Mouse (Mus musculus) 3134 (cell line): ENCODE results near the gene Slc30a3.
"Not testable (repeated sequence)": the region's sequence is repeated elsewhere in the genome, so short reads cannot be mapped to it uniquely, and the experiment has no call there.

Experiments
- DNase-seq: peaks from one replicate; pipeline ENCODE4 v3.0.0-alpha.2; 2011; ENCODE audit warnings: low spot score; ENCODE audit not compliant: insufficient read length; ENCODE audit errors: extremely low read depth

Slc30a3 gene

DNA sequence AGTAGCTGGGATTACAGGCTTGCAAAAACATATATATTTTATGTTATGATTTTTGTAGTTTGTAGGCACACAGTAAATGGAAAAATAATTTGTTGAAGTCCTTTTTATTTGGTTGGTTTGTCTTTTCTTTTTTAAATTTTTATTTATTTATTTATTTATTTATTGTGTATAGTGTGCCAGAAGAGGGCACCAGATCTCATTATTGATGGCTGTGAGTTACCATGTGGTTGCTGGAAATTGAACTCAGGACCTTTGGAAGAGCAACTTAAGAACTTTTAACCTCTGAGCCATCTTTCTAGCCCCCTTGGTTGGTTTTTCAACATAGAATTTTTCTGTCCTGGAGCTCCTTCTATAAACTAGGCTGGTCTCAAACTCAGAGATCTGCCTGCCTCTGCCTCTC lies 57.6 kb downstream of the Slc30a3 start:
- no peak for DNase-seq

DNA sequence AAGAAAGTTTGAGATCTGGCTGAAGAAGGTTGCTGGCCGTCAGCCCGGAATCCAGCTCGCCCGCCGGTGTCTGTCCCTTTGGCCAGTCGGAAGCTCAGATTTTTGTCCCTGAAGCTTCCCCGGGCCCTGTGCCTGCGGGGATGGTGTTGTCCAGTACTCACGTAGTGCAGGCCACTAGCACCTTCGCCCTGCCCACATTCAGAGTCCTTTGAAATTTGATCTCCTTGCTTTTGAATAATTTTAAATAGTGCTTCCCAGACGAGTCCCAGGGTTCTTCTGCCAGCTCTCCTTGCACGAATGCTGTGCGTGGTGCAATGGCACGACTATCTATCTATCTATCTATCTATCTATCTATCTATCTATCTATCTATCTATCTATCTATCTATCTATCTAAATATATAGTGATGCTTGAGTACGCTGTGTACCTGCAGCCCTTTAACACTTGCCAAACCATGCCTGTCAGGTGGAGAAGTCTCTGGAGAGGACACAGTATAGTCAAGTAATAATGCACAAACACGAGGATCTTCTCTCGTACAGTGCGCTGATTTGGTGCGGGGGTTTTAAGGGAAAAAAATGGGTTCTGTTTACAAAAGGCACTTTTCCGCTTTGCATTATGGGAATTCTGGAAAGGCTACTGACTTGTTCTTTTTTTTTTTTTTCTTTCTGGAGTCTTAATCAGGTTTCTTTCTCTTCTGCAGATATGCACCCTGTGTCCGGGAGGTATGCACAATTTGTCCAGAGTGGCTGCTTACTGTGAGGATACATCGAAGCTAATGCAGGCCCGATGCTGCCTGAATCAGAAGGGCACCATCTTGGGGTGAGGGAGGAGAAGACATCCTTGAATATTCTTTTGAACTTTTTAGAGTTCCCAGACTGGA lies 59.0 kb downstream of the Slc30a3 start, which contains the start of gene Slc5a6:
Gene Slc5a6, minus strand, starts transcription at position 162 of the 879 bp plus-strand sequence.
- DNase-seq, result peak; percentile 48

GRCm38 (mm10) chr5:31047848-31048762 lies 59.9 kb downstream of the Slc30a3 start, which contains the start of gene Atraid:
Atraid (plus strand) TSS chr5:31048312.
- DNase-seq, result peak; percentile 99

DNA sequence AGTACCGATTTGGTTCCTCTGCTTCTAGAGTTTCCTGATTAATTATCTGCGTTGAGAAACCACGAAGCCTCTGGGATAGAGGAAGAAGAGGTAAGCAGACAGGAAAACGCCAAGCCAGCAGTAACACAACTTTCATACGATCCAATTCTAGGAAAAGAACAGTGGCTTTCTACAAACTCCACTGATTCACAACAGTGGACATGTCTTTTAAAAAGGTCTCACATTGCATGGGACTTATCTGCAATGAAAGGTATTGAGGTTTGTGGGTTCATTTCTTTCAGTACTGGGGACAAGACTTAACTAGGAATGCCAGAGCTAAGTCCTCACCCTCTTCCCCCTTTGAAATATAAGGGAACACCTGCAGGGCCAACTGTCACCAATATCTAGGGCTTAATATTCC lies 61.0 kb downstream of the Slc30a3 start:
- no peak for DNase-seq

GRCm38 (mm10) chr5:31046416-31046815 lies 61.6 kb downstream of the Slc30a3 start:
- no peak for DNase-seq

DNA sequence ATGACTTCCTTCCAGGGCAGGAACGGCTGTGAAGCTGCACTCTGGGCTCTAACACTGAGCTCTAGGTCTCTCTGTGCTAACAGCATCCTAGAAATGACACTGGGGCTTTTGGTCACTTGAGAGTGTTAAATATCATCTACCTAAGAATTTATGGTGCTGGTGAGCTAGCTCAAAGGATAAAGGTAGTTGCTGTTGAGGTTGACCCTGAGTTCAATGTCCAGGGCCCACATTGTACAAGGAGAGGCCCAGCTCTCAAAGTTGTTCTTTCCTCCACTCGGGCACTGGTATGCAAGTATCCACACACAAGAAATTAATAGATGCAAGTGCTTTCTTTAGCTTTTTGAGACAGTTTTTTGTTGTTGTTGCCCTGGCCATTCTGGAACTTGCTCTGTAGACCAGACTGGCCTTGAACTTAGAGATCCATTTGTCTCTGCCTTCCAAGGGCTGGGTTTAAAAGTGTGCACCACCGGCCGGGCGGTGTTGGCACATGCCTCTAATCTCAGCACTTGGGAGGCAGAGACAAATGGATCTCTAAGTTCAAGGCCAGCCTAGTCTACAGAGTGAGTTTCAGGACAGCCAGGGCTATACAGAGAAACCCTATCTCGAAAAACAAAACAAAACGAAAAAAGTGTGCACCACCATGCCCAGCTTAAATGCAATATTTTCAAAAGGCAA lies 69.7 kb downstream of the Slc30a3 start:
- DNase-seq, result no peak

- not testable (repeated sequence) for DNase-seq
These were observed 71.5 kb downstream of the Slc30a3 start for GRCm38 (mm10) chr5:31036556-31036955.
